Mouse (Mus musculus) heart, postnatal 14 days (tissue): ENCODE measurements around the gene Gpc1. TPM values are rescaled to one million over a fixed set of nuclear protein-coding genes. Genes with fewer than 3 reads are reported as not detected.

Experiments
- DNase-seq, 2 experiments: peaks; one replicate each; pipeline ENCODE4 v3.0.0; 2021 to 2022
- intact Hi-C: fragments of 180-260 bp; cut with DNase I; formaldehyde crosslinking; loops from one replicate; pipeline ENCODE4 v1.15.1; 2025
- long read RNA-seq, 2 experiments: library from polyadenylated mRNA; stranded (forward); transcript quantifications; one replicate each; pipeline ENCODE4 v2.0.0; 2021
- total RNA-seq, 2 experiments: library from RNA; stranded (reverse); gene quantifications; 2 replicates each; pipeline ENCODE4 v1.2.3; 2021

The Gpc1 gene
- 100 to 1,000 TPM; 222 to 238 TPM for total RNA-seq
- long read RNA-seq, experiment 1, full-length matches to known transcripts: 435 of 543 reads
- long read RNA-seq, experiment 1, partial matches to known transcripts: 99 of 543 reads
- long read RNA-seq, experiment 1, other reads (novel, unspliced or antisense): 9 of 543 reads
- long read RNA-seq, experiment 2, full-length matches to known transcripts: 320 of 403 reads
- long read RNA-seq, experiment 2, partial matches to known transcripts: 74 of 403 reads
- long read RNA-seq, experiment 2, other reads (novel, unspliced or antisense): 9 of 403 reads

GRCm38 (mm10) chr1:92831188-92832001 is at the start of gene Gpc1:
Gpc1 (plus strand) TSS chr1:92831645.
- peak; percentile 70 for DNase-seq
- intact Hi-C loops: loop anchor here (5.0 kb wide), 2 partner anchors 39 to 309 kb away; no protein-coding TSS in a partner anchor

- DNase-seq: no peak
- intact Hi-C loops: no loop called here
Measured at GRCm38 (mm10) chr1:92781862-92782261, 49.6 kb upstream of the Gpc1 start.

GRCm38 (mm10) chr1:92782587-92782986 is 48.9 kb upstream of the Gpc1 start:
- DNase-seq: no peak
- intact Hi-C loops: no loop called here

GRCm38 (mm10) chr1:92787221-92787620 is 44.2 kb upstream of the Gpc1 start:
- intact Hi-C loops: no loop called here
- peak; percentile 46 to 53 for DNase-seq

GRCm38 (mm10) chr1:92788049-92788448 is 43.4 kb upstream of the Gpc1 start:
- DNase-seq: no peak
- intact Hi-C loops: no loop called here

- DNase-seq: no peak
- intact Hi-C loops: loop anchor here (5.0 kb wide), 1 partner anchor 42 kb away; the partner anchor contains the start of gene Gpc1
Measured at GRCm38 (mm10) chr1:92790628-92791027, 40.8 kb upstream of the Gpc1 start.

GRCm38 (mm10) chr1:92791070-92791831 is 40.2 kb upstream of the Gpc1 start:
- DNase-seq: peak; percentile 26 to 35
- intact Hi-C loops: loop anchor here (5.0 kb wide), 1 partner anchor 41 kb away; the partner anchor contains the start of gene Gpc1

- no peak for DNase-seq
- intact Hi-C loops: loop anchor here (5.0 kb wide), 1 partner anchor 39 kb away; the partner anchor contains the start of gene Gpc1
Measured at GRCm38 (mm10) chr1:92793781-92794180, 37.7 kb upstream of the Gpc1 start.

GRCm38 (mm10) chr1:92798425-92798824 is 33.0 kb upstream of the Gpc1 start:
- intact Hi-C loops: no loop called here
- no peak for DNase-seq

- intact Hi-C loops: no loop called here
Measured at GRCm38 (mm10) chr1:92799653-92800052, 31.8 kb upstream of the Gpc1 start.

GRCm38 (mm10) chr1:92802362-92802761 is 29.1 kb upstream of the Gpc1 start:
- no peak for DNase-seq
- intact Hi-C loops: no loop called here

More at GRCm38 (mm10) chr1:92799653-92800052, 31.8 kb upstream of the Gpc1 start:
- DNase-seq: no peak

- DNase-seq: no peak
- intact Hi-C loops: no loop called here
Measured at GRCm38 (mm10) chr1:92803376-92803775, 28.1 kb upstream of the Gpc1 start.

- DNase-seq: no peak
- intact Hi-C loops: no loop called here
Measured at GRCm38 (mm10) chr1:92805181-92805580, 26.3 kb upstream of the Gpc1 start.

- intact Hi-C loops: no loop called here
- no peak for DNase-seq
Measured at GRCm38 (mm10) chr1:92805836-92806235, 25.6 kb upstream of the Gpc1 start.

GRCm38 (mm10) chr1:92806720-92807119 is 24.7 kb upstream of the Gpc1 start:
- no peak for DNase-seq
- intact Hi-C loops: no loop called here

- no peak for DNase-seq
- intact Hi-C loops: no loop called here
Measured at GRCm38 (mm10) chr1:92809621-92810020, 21.8 kb upstream of the Gpc1 start.

GRCm38 (mm10) chr1:92814319-92814718 is 17.1 kb upstream of the Gpc1 start:
- no peak for DNase-seq
- intact Hi-C loops: no loop called here

- intact Hi-C loops: no loop called here
- no peak for DNase-seq
Measured at GRCm38 (mm10) chr1:92815100-92815499, 16.3 kb upstream of the Gpc1 start.

- no peak for DNase-seq
- intact Hi-C loops: no loop called here
Measured at GRCm38 (mm10) chr1:92815756-92816294, 15.6 kb upstream of the Gpc1 start.

GRCm38 (mm10) chr1:92830626-92831187 is 738 bp upstream of the Gpc1 start:
- intact Hi-C loops: loop anchor here (5.0 kb wide), 2 partner anchors 38 to 308 kb away; no protein-coding TSS in a partner anchor
- DNase-seq: no peak
